ENCODE assay signal across 8 mouse cellular contexts in the genomic region with DNA sequence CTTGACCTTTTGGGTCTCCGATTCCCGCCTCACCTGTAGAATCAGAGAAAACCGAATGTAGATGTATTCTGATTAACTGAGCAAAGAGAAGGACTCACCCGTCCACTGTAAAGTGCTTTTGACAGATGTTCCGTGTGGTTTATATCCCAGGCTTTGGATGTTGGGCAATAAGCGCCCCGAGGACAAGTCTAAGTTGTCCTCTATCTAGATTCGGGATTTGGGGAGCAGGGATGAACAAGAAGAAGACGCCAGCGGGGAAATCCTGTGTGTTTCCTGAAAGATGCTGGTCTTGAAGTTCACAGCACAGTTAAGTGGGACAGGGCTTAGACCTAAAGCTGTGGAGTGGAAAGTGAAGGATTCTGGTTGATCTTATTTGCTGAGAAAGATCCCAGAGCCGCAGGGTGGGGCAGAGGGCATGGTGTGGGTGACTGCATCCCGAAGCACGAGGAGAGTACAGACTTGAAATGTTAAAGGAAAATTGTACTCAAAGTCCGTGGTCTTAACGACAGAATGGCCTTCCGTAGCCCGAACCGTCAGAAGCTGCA. TPM values are rescaled to one million over a fixed set of nuclear protein-coding genes. Genes with fewer than 3 reads are reported as not detected.
A peak's percentile ranks its signal among the peaks of the same experiment; 100 is the strongest.
DNase-seq lines count a peak whose midpoint lies in the region; ATAC-seq lines count a peak whose summit lies in the region.

No protein-coding gene starts in this region.

- H3K4me2 ChIP-seq in liver, embryonic 13.5 days, result peak overlapping the region; percentile 74

- no peaks in the 10 kb centered on the region for H3K9me3 ChIP-seq in liver, embryonic 13.5 days (replicated peaks)

- WGBS in liver, embryonic 13.5 days (ENCODE audit: insufficient replicate concordance), result 5% methylated on average over 18 of the region's 18 CpGs

- peaks cover 75% of the 10 kb centered on the region for H3K27me3 ChIP-seq in liver, embryonic 13.5 days

- no peak overlapping the region for H3K9ac ChIP-seq in liver, embryonic 13.5 days

- no peaks in the 10 kb centered on the region for H3K36me3 ChIP-seq in liver, embryonic 13.5 days

- peak; percentile 23 for DNase-seq in embryo, embryonic 10.5 days (ENCODE audit: low spot score)
- no peak for DNase-seq in embryo, embryonic 9.5 days (ENCODE audit: extremely low spot score)
- DNase-seq in urinary bladder, postnatal 25 days (ENCODE audit: low spot score), result peak; percentile 6
- DNase-seq in urinary bladder, postnatal 14 days (ENCODE audit: low spot score), result no peak
- DNase-seq in liver, embryonic 13.5 days, result no peak
- DNase-seq in yolk sac, embryonic 10.5 days (ENCODE audit: low spot score), result no peak
- DNase-seq in urinary bladder, postnatal 10 days (ENCODE audit: low spot score), result no peak
- DNase-seq in left cerebral cortex, postnatal 10 days (ENCODE audit: extremely low spot score in 1 of 2, low spot score in 2 of 2), result no peak

- H3K4me3 ChIP-seq in liver, embryonic 13.5 days (replicated peaks), result peak overlapping the region; percentile 60

- no peak overlapping the region for H3K27ac ChIP-seq in liver, embryonic 13.5 days

- intact Hi-C loops in left cerebral cortex, postnatal 10 days (cut with DNase I), result loop anchor here (2.0 to 5.0 kb wide), 2 partner anchors 37 to 216 kb away; no protein-coding TSS in a partner anchor

- no peak for ATAC-seq in liver, embryonic 13.5 days (ENCODE audit: low read depth)

- H3K4me1 ChIP-seq in liver, embryonic 13.5 days (replicated peaks), result peaks cover 12% of the 10 kb centered on the region

RNA-seq across cellular contexts. Expression of gene Mtcl1, which starts 1.0 kb away (rescaled TPM):
- 0.12 and 0.14 TPM in 2 replicates for polyA plus RNA-seq in liver, embryonic 13.5 days (2015; fragmentation: Nextera tagmentation; extraction: Ambion mirVana)
- 10 to 100 TPM; 65.9 to 67.3 TPM for total RNA-seq in left cerebral cortex, postnatal 10 days (2021)

Comparison
In these comparisons a context has a peak if more than half of its experiments do, and no peak if none do; other contexts are left out.
1. DNase-seq: peak in embryo, embryonic 10.5 days (single experiment) and urinary bladder, postnatal 25 days (single experiment); none in embryo, embryonic 9.5 days (single experiment), urinary bladder, postnatal 14 days (single experiment), liver, embryonic 13.5 days (single experiment), yolk sac, embryonic 10.5 days (single experiment), urinary bladder, postnatal 10 days (single experiment) and left cerebral cortex, postnatal 10 days (0 of 2).